Mouse (Mus musculus) adrenal gland, postnatal 10 days (tissue): Measurements from ENCODE around the gene Cdh6. TPM values are rescaled to one million over a fixed set of nuclear protein-coding genes. Genes with fewer than 3 reads are reported as not detected.

Experiments
- DNase-seq: peaks from one replicate; pipeline ENCODE4 v3.0.0; 2021; ENCODE audit warnings: mixed read lengths
- total RNA-seq, 2 experiments: library from RNA; stranded (reverse); gene quantifications; 2 replicates each; pipeline ENCODE4 v1.2.3; 2021

The Cdh6 gene
- total RNA-seq, 2 experiments from 2014 or later: 14.5 to 21.4 TPM

GRCm38 (mm10) chr15:13155820-13156219 is 17.7 kb downstream of the Cdh6 start:
- DNase-seq: no peak

- DNase-seq: no peak
Measured at GRCm38 (mm10) chr15:13155418-13155817, 18.1 kb downstream of the Cdh6 start.

GRCm38 (mm10) chr15:13141983-13142382 is 31.5 kb downstream of the Cdh6 start:
- peak; percentile 19 for DNase-seq

GRCm38 (mm10) chr15:13139662-13140061 is 33.8 kb downstream of the Cdh6 start:
- DNase-seq: no peak

GRCm38 (mm10) chr15:13137166-13137565 is 36.3 kb downstream of the Cdh6 start:
- peak; percentile 34 for DNase-seq

- peak; percentile 63 for DNase-seq
Measured at GRCm38 (mm10) chr15:13134086-13134485, 39.4 kb downstream of the Cdh6 start.

- no peak for DNase-seq
Measured at GRCm38 (mm10) chr15:13133370-13133769, 40.1 kb downstream of the Cdh6 start.

- DNase-seq: no peak
Measured at GRCm38 (mm10) chr15:13132493-13132892, 41.0 kb downstream of the Cdh6 start.

- no peak for DNase-seq
Measured at GRCm38 (mm10) chr15:13130246-13130645, 43.2 kb downstream of the Cdh6 start.

GRCm38 (mm10) chr15:13100341-13100740 is 73.1 kb downstream of the Cdh6 start:
- no peak for DNase-seq

- DNase-seq: no peak
Measured at GRCm38 (mm10) chr15:13097861-13098260, 75.6 kb downstream of the Cdh6 start.

GRCm38 (mm10) chr15:13095406-13095805 is 78.1 kb downstream of the Cdh6 start:
- DNase-seq: no peak

- no peak for DNase-seq
Measured at GRCm38 (mm10) chr15:13094881-13095256, 78.6 kb downstream of the Cdh6 start.

GRCm38 (mm10) chr15:13093954-13094880 is 79.3 kb downstream of the Cdh6 start:
- DNase-seq: no peak

GRCm38 (mm10) chr15:13092064-13092463 is 81.4 kb downstream of the Cdh6 start:
- no peak for DNase-seq

- peak; percentile 62 for DNase-seq
Measured at GRCm38 (mm10) chr15:13088504-13089058, 84.9 kb downstream of the Cdh6 start.

GRCm38 (mm10) chr15:13084746-13085145 is 88.7 kb downstream of the Cdh6 start:
- DNase-seq: peak; percentile 41

GRCm38 (mm10) chr15:13076908-13077669 is 96.4 kb downstream of the Cdh6 start:
- peak; percentile 13 for DNase-seq

- no peak for DNase-seq
Measured at GRCm38 (mm10) chr15:13074047-13074446, 99.4 kb downstream of the Cdh6 start.

GRCm38 (mm10) chr15:13068213-13068516 is 105.3 kb downstream of the Cdh6 start:
- DNase-seq: no peak

GRCm38 (mm10) chr15:13067429-13068212 is 105.9 kb downstream of the Cdh6 start:
- no peak for DNase-seq

- DNase-seq: no peak
Measured at GRCm38 (mm10) chr15:13066765-13067164, 106.7 kb downstream of the Cdh6 start.
